Mouse (Mus musculus) spleen, postnatal 0 days (tissue): Measurements from ENCODE around the gene Nlgn2. TPM values are rescaled to one million over a fixed set of nuclear protein-coding genes. Genes with fewer than 3 reads are reported as not detected.

Experiments used
- polyA plus RNA-seq: library from polyadenylated mRNA; unstranded; fragments of >200 nt; fragmentation: Nextera tagmentation; extraction: Ambion mirVana; gene quantifications from 2 replicates; pipeline ENCODE4 v1.2.1, GENCODE M21; 2015

Gene Nlgn2
- polyA plus RNA-seq: 2.6 and 3.1 TPM in 2 replicates

GRCm38 (mm10) chr11:69837604-69837951, at the start of gene Nlgn2:
Gene Nlgn2 (minus strand): TSS chr11:69837784.

GRCm38 (mm10) chr11:69880853-69881603, 43.4 kb upstream of the Nlgn2 start, which contains the start of gene Kctd11:
Gene Kctd11 (minus strand): TSS chr11:69881406.

GRCm38 (mm10) chr11:69877878-69878277, 40.3 kb upstream of the Nlgn2 start, which contains the start of gene Tmem95:
Gene Tmem95 (minus strand): TSS chr11:69878018.

GRCm38 (mm10) chr11:69858113-69858998, 20.8 kb upstream of the Nlgn2 start, which contains the start of gene Tnk1:
Gene Tnk1 (minus strand): TSS chr11:69858730.

GRCm38 (mm10) chr11:69846198-69846680, 8.7 kb upstream of the Nlgn2 start, which contains the start of gene Plscr3:
Gene Plscr3 (plus strand): TSS chr11:69846376.

GRCm38 (mm10) chr11:69837952-69838713, 549 bp upstream of the Nlgn2 start, which contains the start of gene Tmem256:
Gene Tmem256 (plus strand): TSS chr11:69838514.

GRCm38 (mm10) chr11:69822080-69822479, 15.5 kb downstream of the Nlgn2 start, which contains the start of gene Spem1:
Gene Spem1 (minus strand): TSS chr11:69822180.

GRCm38 (mm10) chr11:69818365-69818764, 19.2 kb downstream of the Nlgn2 start, which contains the start of gene Spem2:
Gene Spem2 (minus strand): TSS chr11:69818465.

GRCm38 (mm10) chr11:69815155-69815554, 22.4 kb downstream of the Nlgn2 start, which contains the start of gene Gm39566:
Gene Gm39566 (minus strand): TSS chr11:69815298.

GRCm38 (mm10) chr11:69804972-69805909, 32.3 kb downstream of the Nlgn2 start, which contains the start of gene Tmem102:
Gene Tmem102 (minus strand): TSS chr11:69805624.

GRCm38 (mm10) chr11:69801379-69801977, 36.1 kb downstream of the Nlgn2 start, which contains the start of gene Fgf11:
Gene Fgf11 (minus strand): TSS chr11:69801857.

GRCm38 (mm10) chr11:69795168-69795982, 42.2 kb downstream of the Nlgn2 start, which contains the start of gene Chrnb1:
Gene Chrnb1 (minus strand): TSS chr11:69795943.

Other genes starting within 250 kb of the Nlgn2 start
- 20.4 and 20.8 TPM in 2 replicates for gene Atp1b2, start 231.8 kb downstream of the Nlgn2 start, polyA plus RNA-seq
- gene Shbg, start 219.9 kb downstream of the Nlgn2 start, polyA plus RNA-seq: not detected in 2 replicates
- gene Sat2, start 215.8 kb downstream of the Nlgn2 start, polyA plus RNA-seq: 7.3 and 7.9 TPM in 2 replicates
- 11.5 and 12.6 TPM in 2 replicates for gene Fxr2, start 204.8 kb downstream of the Nlgn2 start, polyA plus RNA-seq
- gene Sox15, start 182.5 kb downstream of the Nlgn2 start, polyA plus RNA-seq: 0.19 and 0.25 TPM in 2 replicates
- 44.5 and 46.1 TPM in 2 replicates for gene Mpdu1, start 175.1 kb downstream of the Nlgn2 start, polyA plus RNA-seq
- 25.2 and 39.1 TPM in 2 replicates for gene Cd68, start 171.6 kb downstream of the Nlgn2 start, polyA plus RNA-seq
- 272 and 275 TPM in 2 replicates for gene Eif4a1, start 165.4 kb downstream of the Nlgn2 start, polyA plus RNA-seq
- gene Senp3, start 155.7 kb downstream of the Nlgn2 start, polyA plus RNA-seq: 37.0 and 38.4 TPM in 2 replicates
- 0.64 and 0.78 TPM in 2 replicates for gene Tnfsf13, start 152.0 kb downstream of the Nlgn2 start, polyA plus RNA-seq
- 4.4 and 5.2 TPM in 2 replicates for gene Tnfsf12, start 141.9 kb downstream of the Nlgn2 start, polyA plus RNA-seq
- 2.1 and 2.8 TPM in 2 replicates for gene Tnfsfm13, start 141.7 kb downstream of the Nlgn2 start, polyA plus RNA-seq
- 15.2 and 15.8 TPM in 2 replicates for gene Polr2a, start 79.1 kb downstream of the Nlgn2 start, polyA plus RNA-seq
- gene Slc35g3, start 75.8 kb downstream of the Nlgn2 start, polyA plus RNA-seq: 0.07 and 0.08 TPM in 2 replicates
- 1.3 and 1.9 TPM in 2 replicates for gene Zbtb4, start 71.9 kb downstream of the Nlgn2 start, polyA plus RNA-seq
- gene Chrnb1, start 41.8 kb downstream of the Nlgn2 start, polyA plus RNA-seq: 0.99 and 1.5 TPM in 2 replicates
- 0.33 and 0.36 TPM in 2 replicates for gene Fgf11, start 35.9 kb downstream of the Nlgn2 start, polyA plus RNA-seq
- 0.30 and 0.68 TPM in 2 replicates for gene Tmem102, start 32.2 kb downstream of the Nlgn2 start, polyA plus RNA-seq
- not detected in 2 replicates for gene Gm39566, start 22.5 kb downstream of the Nlgn2 start, polyA plus RNA-seq
- gene Spem2, start 19.3 kb downstream of the Nlgn2 start, polyA plus RNA-seq: not detected in 2 replicates
- gene Spem1, start 15.6 kb downstream of the Nlgn2 start, polyA plus RNA-seq: 0.12 TPM in 1 of 2 replicates, not detected in the other
- gene Tmem256, start 730 bp upstream of the Nlgn2 start, polyA plus RNA-seq: 337 and 343 TPM in 2 replicates
- gene Plscr3, start 8.6 kb upstream of the Nlgn2 start, polyA plus RNA-seq: 45.7 and 56.8 TPM in 2 replicates
- 0.56 and 0.91 TPM in 2 replicates for gene Tnk1, start 20.9 kb upstream of the Nlgn2 start, polyA plus RNA-seq
- not detected in 2 replicates for gene Tmem95, start 40.2 kb upstream of the Nlgn2 start, polyA plus RNA-seq
- gene Kctd11, start 43.6 kb upstream of the Nlgn2 start, polyA plus RNA-seq: 2.3 and 3.1 TPM in 2 replicates
- gene Acap1, start 57.8 kb upstream of the Nlgn2 start, polyA plus RNA-seq: 15.3 and 21.3 TPM in 2 replicates
- gene 2810408A11Rik, start 63.2 kb upstream of the Nlgn2 start, polyA plus RNA-seq: 2.2 and 2.6 TPM in 2 replicates
- 3.2 and 3.4 TPM in 2 replicates for gene Neurl4, start 63.3 kb upstream of the Nlgn2 start, polyA plus RNA-seq
- 104 and 116 TPM in 2 replicates for gene Gps2, start 76.1 kb upstream of the Nlgn2 start, polyA plus RNA-seq
- gene Eif5a, start 84.2 kb upstream of the Nlgn2 start, polyA plus RNA-seq: 1,453 and 1,558 TPM in 2 replicates
- 0.12 and 0.53 TPM in 2 replicates for gene Ybx2, start 98.0 kb upstream of the Nlgn2 start, polyA plus RNA-seq
- gene Slc2a4, start 110.4 kb upstream of the Nlgn2 start, polyA plus RNA-seq: 19.1 and 22.0 TPM in 2 replicates
- 0.98 and 1.6 TPM in 2 replicates for gene Cldn7, start 127.0 kb upstream of the Nlgn2 start, polyA plus RNA-seq
- gene Ctdnep1, start 143.4 kb upstream of the Nlgn2 start, polyA plus RNA-seq: 20.7 and 22.4 TPM in 2 replicates
- 69.4 and 73.0 TPM in 2 replicates for gene Elp5, start 144.7 kb upstream of the Nlgn2 start, polyA plus RNA-seq
- 318 and 353 TPM in 2 replicates for gene Gabarap, start 153.4 kb upstream of the Nlgn2 start, polyA plus RNA-seq
- 26.6 and 35.9 TPM in 2 replicates for gene Phf23, start 158.0 kb upstream of the Nlgn2 start, polyA plus RNA-seq
- 6.9 and 10.2 TPM in 2 replicates for gene Dvl2, start 162.8 kb upstream of the Nlgn2 start, polyA plus RNA-seq
- 58.3 and 59.1 TPM in 2 replicates for gene Acadvl, start 177.6 kb upstream of the Nlgn2 start, polyA plus RNA-seq
- gene Dlg4, start 179.2 kb upstream of the Nlgn2 start, polyA plus RNA-seq: 1.5 and 3.1 TPM in 2 replicates
- 0.10 and 0.16 TPM in 2 replicates for gene Asgr1, start 216.3 kb upstream of the Nlgn2 start, polyA plus RNA-seq